Mouse (Mus musculus): ENCODE measurements around the gene Slc1a1. TPM values are rescaled to one million over a fixed set of nuclear protein-coding genes. Genes with fewer than 3 reads are reported as not detected.

Slc1a1 gene
- polyA plus RNA-seq, 1 experiment from 2014 or later: 0.09 TPM

GRCm38 (mm10) chr19:28963113-28963512, 128.3 kb downstream of the Slc1a1 start:
- H3K27ac ChIP-seq (ENCODE audit: low read depth): no peak overlapping the region
- ATAC-seq (no peak), DNase-seq (no peak)
- H3K36me3 ChIP-seq (replicated peaks; ENCODE audit: insufficient read depth, low read length): no peaks in the 10 kb centered on the region
- no peak overlapping the region for H3K4me3 ChIP-seq (ENCODE audit: low read depth, low read length)
- H3K9ac ChIP-seq (replicated peaks): no peak overlapping the region
- no peak for TF ChIP-seq EP300 (IDR thresholded peaks at IDR 0.05; ENCODE audit: low read depth)
- TF ChIP-seq CTCF (IDR thresholded peaks at IDR 0.05; ENCODE audit: low read depth): no peak
- no peaks in the 10 kb centered on the region for H3K27me3 ChIP-seq (ENCODE audit: insufficient read depth, low read length)
- H3K4me2 ChIP-seq (ENCODE audit: low read depth, low read length): peak overlapping the region; percentile 94
- peaks cover 17% of the 10 kb centered on the region for H3K4me1 ChIP-seq (ENCODE audit: insufficient read depth)
- 49% methylated on average over 3 of the region's 3 CpGs for WGBS (ENCODE audit: insufficient replicate concordance)
- no peaks in the 10 kb centered on the region for H3K9me3 ChIP-seq (ENCODE audit: low read length)

GRCm38 (mm10) chr19:28963513-28963841, 128.6 kb downstream of the Slc1a1 start:
- ATAC-seq (no peak), DNase-seq (no peak)
- peaks cover 17% of the 10 kb centered on the region for H3K4me1 ChIP-seq (ENCODE audit: insufficient read depth)
- no peak overlapping the region; the same call in 1 of the 2 replicates for H3K27ac ChIP-seq (ENCODE audit: low read depth)
- TF ChIP-seq EP300 (IDR thresholded peaks at IDR 0.05; ENCODE audit: low read depth) (no peak), CTCF (IDR thresholded peaks at IDR 0.05; ENCODE audit: low read depth) (no peak)
- peak overlapping the region; percentile 94 for H3K4me2 ChIP-seq (ENCODE audit: low read depth, low read length)
- H3K9me3 ChIP-seq (ENCODE audit: low read length): no peaks in the 10 kb centered on the region
- H3K9ac ChIP-seq (replicated peaks): peak overlapping the region; percentile 77; the same call in 1 of the 2 replicates
- peak overlapping the region; percentile 85 for H3K4me3 ChIP-seq (ENCODE audit: low read depth, low read length)
- H3K27me3 ChIP-seq (ENCODE audit: insufficient read depth, low read length): no peaks in the 10 kb centered on the region
- no peaks in the 10 kb centered on the region for H3K36me3 ChIP-seq (replicated peaks; ENCODE audit: insufficient read depth, low read length)
- 8% methylated on average over 4 of the region's 4 CpGs for WGBS (ENCODE audit: insufficient replicate concordance)

Other genes with a start within 250 kb of the Slc1a1 start
- 0.17 and 0.36 TPM in 2 replicates for gene Glis3, start 155.0 kb upstream of the Slc1a1 start, polyA plus RNA-seq (2015; fragmentation: Nextera tagmentation; extraction: Ambion mirVana)
- 4.7 and 5.7 TPM in 2 replicates for gene Plpp6, start 128.9 kb downstream of the Slc1a1 start, polyA plus RNA-seq (2015; fragmentation: Nextera tagmentation; extraction: Ambion mirVana)
- gene 4430402I18Rik, start 132.8 kb downstream of the Slc1a1 start, polyA plus RNA-seq (2015; fragmentation: Nextera tagmentation; extraction: Ambion mirVana): 8.1 and 10.9 TPM in 2 replicates
- gene Cdc37l1, start 155.3 kb downstream of the Slc1a1 start, polyA plus RNA-seq (2015; fragmentation: Nextera tagmentation; extraction: Ambion mirVana): 10.0 and 10.2 TPM in 2 replicates
- gene Ak3, start 212.9 kb downstream of the Slc1a1 start, polyA plus RNA-seq (2015; fragmentation: Nextera tagmentation; extraction: Ambion mirVana): 48.1 and 49.9 TPM in 2 replicates